Mouse (Mus musculus) neural tube, embryonic 15.5 days (tissue): ENCODE results near the gene Abca6. TPM values are rescaled to one million over a fixed set of nuclear protein-coding genes. Genes with fewer than 3 reads are reported as not detected.

ENCODE experiments used
- ATAC-seq: fragments of 200-750 bp; cut with Nextera tagmentation; 2 replicates; pipeline ENCODE4 v1.8.0; 2017; ENCODE audit warnings: mild to moderate bottlenecking, moderate TSS enrichment, moderate library complexity; ENCODE audit not compliant: low FRiP score
- H3K27ac ChIP-seq: fragments of 300-500 bp; sonication (generic); replicated peaks from 2 replicates; pipeline ENCODE4 v1.5.1; 2015; ENCODE audit warnings: mild to moderate bottlenecking, inconsistent platforms
- H3K27me3 ChIP-seq: fragments of 300-500 bp; sonication (generic); replicated peaks from 2 replicates; pipeline ENCODE4 v1.6.1; 2015; ENCODE audit warnings: inconsistent platforms
- H3K36me3 ChIP-seq: fragments of 300-500 bp; sonication (generic); 2 replicates; pipeline ENCODE4 v1.6.1; 2015; ENCODE audit warnings: inconsistent platforms
- H3K4me1 ChIP-seq: fragments of 300-500 bp; sonication (generic); 2 replicates; pipeline ENCODE4 v1.6.1; 2015; ENCODE audit warnings: inconsistent platforms
- H3K4me2 ChIP-seq: fragments of 300-500 bp; sonication (generic); 2 replicates; pipeline ENCODE4 v1.6.1; 2015; ENCODE audit warnings: inconsistent platforms, mild to moderate bottlenecking, moderate library complexity
- H3K4me3 ChIP-seq: fragments of 300-500 bp; sonication (generic); replicated peaks from 2 replicates; pipeline ENCODE4 v1.5.1; 2015; ENCODE audit warnings: mild to moderate bottlenecking, inconsistent platforms
- H3K9ac ChIP-seq: fragments of 300-500 bp; sonication (generic); replicated peaks from 2 replicates; pipeline ENCODE4 v1.6.1; 2015; ENCODE audit warnings: mild to moderate bottlenecking, inconsistent platforms
- H3K9me3 ChIP-seq: fragments of 300-500 bp; sonication (generic); replicated peaks from 2 replicates; pipeline ENCODE4 v1.6.1; 2016; ENCODE audit warnings: inconsistent platforms
- WGBS: fragments of 180-500 bp; shearing (Covaris S2); methylation state at CpG from one replicate; pipeline ENCODE4 v1.1.7; 2015; ENCODE audit warnings: mixed read lengths; 5-methylcytosine and 5-hydroxymethylcytosine counted together
- polyA plus RNA-seq: library from polyadenylated mRNA; unstranded; fragments of >200 nt; fragmentation: Nextera tagmentation; extraction: Ambion mirVana; gene quantifications from 2 replicates; pipeline ENCODE4 v1.2.1, GENCODE M21; 2015

Abca6 gene
- polyA plus RNA-seq, 1 experiment from 2014 or later = 0.22 TPM

- H3K27me3 ChIP-seq = no peaks in the 10 kb centered on the region
- no peaks in the 10 kb centered on the region for H3K36me3 ChIP-seq
- H3K4me2 ChIP-seq = no peak overlapping the region
- ATAC-seq = no peak
- no peaks in the 10 kb centered on the region for H3K4me1 ChIP-seq
- no peak overlapping the region for H3K27ac ChIP-seq
- no peak overlapping the region for H3K4me3 ChIP-seq
- H3K9me3 ChIP-seq = no peaks in the 10 kb centered on the region
- H3K9ac ChIP-seq = no peak overlapping the region
- WGBS = 88% methylated on average over 11 of the region's 11 CpGs
Observed at GRCm38 (mm10) chr11:110266757-110267156, 15.2 kb upstream of the Abca6 start.

- ATAC-seq = no peak
- H3K27ac ChIP-seq = no peak overlapping the region
- no peak overlapping the region for H3K4me2 ChIP-seq
- WGBS = 87% methylated on average over 3 of the region's 3 CpGs
- no peaks in the 10 kb centered on the region for H3K36me3 ChIP-seq
- H3K4me1 ChIP-seq = no peaks in the 10 kb centered on the region
- H3K9me3 ChIP-seq = peaks cover 7% of the 10 kb centered on the region; the same call in 1 of the 2 replicates
- no peak overlapping the region for H3K9ac ChIP-seq
- no peak overlapping the region for H3K4me3 ChIP-seq
- H3K27me3 ChIP-seq = no peaks in the 10 kb centered on the region
Observed at GRCm38 (mm10) chr11:110261867-110262266, 10.3 kb upstream of the Abca6 start.

DNA sequence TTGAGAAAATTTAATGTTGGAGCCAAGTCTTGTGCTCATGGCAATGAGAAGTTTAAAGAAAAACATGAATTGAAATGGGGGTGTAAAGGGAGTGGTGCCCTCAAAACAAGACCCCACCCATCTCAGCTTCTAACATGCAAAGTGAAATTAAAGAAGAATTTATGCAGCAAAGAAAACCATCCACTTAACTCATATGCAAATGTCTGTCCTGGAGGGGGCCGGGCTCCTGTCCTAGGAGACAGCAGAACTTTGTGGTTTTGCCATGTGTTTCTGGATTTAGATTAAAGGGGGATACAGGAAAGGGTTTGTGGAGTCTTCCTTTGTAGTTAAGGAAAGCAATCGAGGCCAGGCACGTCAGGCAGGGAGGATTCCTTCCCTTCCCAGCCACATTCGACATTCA lies 6.3 kb upstream of the Abca6 start:
- peaks cover 7% of the 10 kb centered on the region; the same call in 1 of the 2 replicates for H3K9me3 ChIP-seq
- 76% methylated on average over 4 of the region's 4 CpGs for WGBS
- no peaks in the 10 kb centered on the region for H3K4me1 ChIP-seq
- H3K4me2 ChIP-seq = no peak overlapping the region
- no peak for ATAC-seq
- no peak overlapping the region for H3K27ac ChIP-seq
- H3K9ac ChIP-seq = no peak overlapping the region
- no peak overlapping the region for H3K4me3 ChIP-seq
- H3K27me3 ChIP-seq = no peaks in the 10 kb centered on the region
- H3K36me3 ChIP-seq = no peaks in the 10 kb centered on the region

GRCm38 (mm10) chr11:110257061-110257460 lies 5.5 kb upstream of the Abca6 start:
- ATAC-seq = no peak
- no peaks in the 10 kb centered on the region for H3K27me3 ChIP-seq
- 92% methylated on average over 4 of the region's 4 CpGs for WGBS
- peaks cover 7% of the 10 kb centered on the region; the same call in 1 of the 2 replicates for H3K9me3 ChIP-seq
- H3K9ac ChIP-seq = no peak overlapping the region
- H3K4me2 ChIP-seq = no peak overlapping the region
- no peaks in the 10 kb centered on the region for H3K36me3 ChIP-seq
- H3K27ac ChIP-seq = no peak overlapping the region
- no peak overlapping the region for H3K4me3 ChIP-seq
- no peaks in the 10 kb centered on the region for H3K4me1 ChIP-seq

DNA sequence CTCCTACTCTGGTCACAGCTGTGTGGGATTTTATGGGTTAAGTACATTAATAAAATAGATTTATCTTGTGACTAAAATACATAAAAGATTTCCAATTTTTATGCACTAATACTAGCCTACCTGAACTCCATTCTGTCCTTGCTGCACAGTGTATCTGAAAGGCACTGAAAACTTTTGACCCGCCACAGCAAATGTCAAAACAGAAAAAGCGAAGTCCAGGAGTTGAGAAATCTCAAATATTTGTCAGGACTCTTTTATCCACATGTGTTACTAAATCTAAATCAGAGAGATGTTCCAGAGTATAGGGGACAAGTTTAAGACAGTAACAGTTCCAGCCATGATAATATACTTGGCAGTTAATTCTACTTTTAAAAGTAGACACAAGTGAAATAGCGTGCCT lies 680 bp upstream of the Abca6 start:
- 94% methylated on average over 3 of the region's 3 CpGs for WGBS
- no peak for ATAC-seq

DNA sequence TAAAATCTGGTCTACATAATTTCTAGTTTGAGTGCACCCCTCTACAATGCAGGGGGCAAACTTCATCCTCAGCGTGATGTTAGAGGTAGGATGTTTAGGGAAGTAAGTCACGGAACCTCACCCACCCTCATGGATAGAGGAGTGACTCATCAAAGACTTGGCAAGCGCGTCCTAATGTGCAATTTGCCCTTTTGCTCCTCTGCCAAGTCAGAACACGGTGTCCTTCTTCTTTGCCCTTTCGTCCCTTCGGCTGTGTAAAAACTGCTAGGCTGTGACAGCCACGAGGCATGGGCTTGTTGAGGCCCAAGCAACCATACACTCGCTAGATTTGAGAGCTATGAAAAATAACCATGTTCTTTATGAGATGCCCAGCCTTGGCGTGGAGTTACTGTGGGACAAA lies 6.8 kb downstream of the Abca6 start:
- ATAC-seq = no peak
- H3K36me3 ChIP-seq = no peaks in the 10 kb centered on the region
- WGBS = 87% methylated on average over 10 of the region's 10 CpGs
- no peak overlapping the region for H3K4me2 ChIP-seq
- H3K9ac ChIP-seq = no peak overlapping the region
- H3K27ac ChIP-seq = no peak overlapping the region
- H3K27me3 ChIP-seq = no peaks in the 10 kb centered on the region
- no peaks in the 10 kb centered on the region for H3K9me3 ChIP-seq
- no peak overlapping the region for H3K4me3 ChIP-seq
- H3K4me1 ChIP-seq = no peaks in the 10 kb centered on the region

More for the DNA sequence above, 680 bp upstream of the Abca6 start:
- Histone ChIP-seq H3K36me3 (no peaks in the 10 kb centered on the region), H3K4me2 (no peak overlapping the region), H3K4me3 (no peak overlapping the region), H3K9me3 (no peaks in the 10 kb centered on the region), H3K27me3 (no peaks in the 10 kb centered on the region), H3K4me1 (no peaks in the 10 kb centered on the region), H3K27ac (no peak overlapping the region), H3K9ac (no peak overlapping the region)

DNA sequence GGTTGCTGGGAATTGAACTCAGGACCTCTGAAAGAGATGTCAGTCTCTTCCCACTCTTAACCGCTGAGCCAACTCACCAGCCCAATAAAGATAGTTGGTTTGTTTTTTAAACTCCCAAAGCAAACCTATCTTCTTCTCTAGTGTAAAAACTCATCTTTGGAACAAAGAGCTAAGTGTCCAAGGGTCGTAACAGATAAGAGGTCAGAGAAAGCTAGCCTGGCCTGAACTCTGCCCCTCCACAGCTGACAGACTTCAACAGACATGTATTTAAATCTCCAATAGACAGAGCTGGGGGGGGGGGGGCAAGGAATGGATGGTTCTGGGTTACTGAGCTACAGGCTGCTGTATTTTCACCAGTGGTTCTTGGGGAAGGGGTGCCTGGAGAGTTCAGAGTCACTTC lies 14.1 kb downstream of the Abca6 start:
- no peaks in the 10 kb centered on the region for H3K9me3 ChIP-seq
- H3K36me3 ChIP-seq = no peaks in the 10 kb centered on the region
- H3K4me1 ChIP-seq = no peaks in the 10 kb centered on the region
- no peak for ATAC-seq
- no peak overlapping the region for H3K4me2 ChIP-seq
- no peak overlapping the region for H3K27ac ChIP-seq
- WGBS = 90% methylated on average over 2 of the region's 2 CpGs
- no peaks in the 10 kb centered on the region for H3K27me3 ChIP-seq
- H3K4me3 ChIP-seq = no peak overlapping the region
- H3K9ac ChIP-seq = no peak overlapping the region

GRCm38 (mm10) chr11:110232975-110233374 lies 18.6 kb downstream of the Abca6 start:
- H3K4me1 ChIP-seq = no peaks in the 10 kb centered on the region
- H3K4me2 ChIP-seq = no peak overlapping the region
- no peak overlapping the region for H3K4me3 ChIP-seq
- no peaks in the 10 kb centered on the region for H3K36me3 ChIP-seq
- no peak overlapping the region for H3K9ac ChIP-seq
- no peak for ATAC-seq
- H3K9me3 ChIP-seq = no peaks in the 10 kb centered on the region
- no peak overlapping the region for H3K27ac ChIP-seq
- no peaks in the 10 kb centered on the region for H3K27me3 ChIP-seq

- Histone ChIP-seq H3K4me3 (no peak overlapping the region), H3K4me2 (no peak overlapping the region), H3K27me3 (no peaks in the 10 kb centered on the region), H3K36me3 (no peaks in the 10 kb centered on the region), H3K9ac (no peak overlapping the region), H3K9me3 (no peaks in the 10 kb centered on the region), H3K27ac (no peak overlapping the region), H3K4me1 (no peaks in the 10 kb centered on the region)
- no peak for ATAC-seq
Observed at GRCm38 (mm10) chr11:110217118-110217517, 34.5 kb downstream of the Abca6 start.

GRCm38 (mm10) chr11:110203930-110204329 lies 47.6 kb downstream of the Abca6 start:
- H3K4me2 ChIP-seq = no peak overlapping the region
- H3K4me1 ChIP-seq = no peaks in the 10 kb centered on the region
- H3K27ac ChIP-seq = no peak overlapping the region
- no peaks in the 10 kb centered on the region for H3K36me3 ChIP-seq
- H3K9ac ChIP-seq = no peak overlapping the region
- H3K27me3 ChIP-seq = no peaks in the 10 kb centered on the region
- 88% methylated on average over 5 of the region's 5 CpGs for WGBS
- no peak for ATAC-seq
- no peaks in the 10 kb centered on the region for H3K9me3 ChIP-seq
- no peak overlapping the region for H3K4me3 ChIP-seq

- Histone ChIP-seq H3K27me3 (no peaks in the 10 kb centered on the region), H3K4me1 (no peaks in the 10 kb centered on the region), H3K4me2 (no peak overlapping the region), H3K27ac (no peak overlapping the region), H3K4me3 (no peak overlapping the region), H3K36me3 (no peaks in the 10 kb centered on the region), H3K9ac (no peak overlapping the region), H3K9me3 (no peaks in the 10 kb centered on the region)
- no peak for ATAC-seq
- WGBS = 82% methylated on average over 3 of the region's 3 CpGs
Observed at GRCm38 (mm10) chr11:110198882-110199281, 52.7 kb downstream of the Abca6 start.

DNA sequence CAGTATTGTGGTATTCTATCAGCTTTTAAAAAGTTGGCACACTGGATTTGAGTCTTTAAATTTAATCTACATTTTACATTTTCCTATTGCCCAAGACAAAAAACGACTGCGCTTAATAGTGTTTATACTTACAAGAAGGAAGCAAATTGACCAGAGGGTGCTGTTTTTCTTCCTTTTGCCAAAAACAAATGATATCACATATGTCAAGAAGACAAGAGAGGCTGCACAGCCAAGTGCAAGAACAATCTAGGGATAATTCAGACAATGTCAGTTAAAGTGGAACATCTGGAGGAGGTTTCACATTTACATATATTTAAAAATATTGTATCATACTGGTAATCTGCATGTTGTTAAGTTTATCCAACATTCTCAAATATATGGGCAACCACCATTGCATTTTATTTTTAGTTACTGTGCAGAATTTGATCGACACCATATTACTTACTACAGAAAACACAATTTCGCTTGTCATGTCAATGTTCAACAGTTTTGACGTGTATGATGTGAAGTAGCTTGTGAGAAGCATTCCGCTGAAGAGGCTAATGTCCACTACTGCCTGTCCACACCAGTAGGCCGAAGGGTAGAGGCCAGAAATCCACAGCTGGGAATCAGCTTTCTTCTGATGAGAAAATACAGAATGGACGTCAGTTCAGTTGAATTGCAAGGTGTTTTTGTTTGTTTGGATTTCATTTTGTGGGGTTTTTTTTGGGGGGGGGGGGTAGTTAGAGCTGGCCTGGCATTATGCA lies 54.8 kb downstream of the Abca6 start:
- H3K27me3 ChIP-seq = no peaks in the 10 kb centered on the region
- no peak overlapping the region for H3K4me2 ChIP-seq
- H3K4me3 ChIP-seq = no peak overlapping the region
- no peak for ATAC-seq
- H3K9ac ChIP-seq = no peak overlapping the region
- H3K27ac ChIP-seq = no peak overlapping the region
- no peaks in the 10 kb centered on the region for H3K36me3 ChIP-seq
- no peaks in the 10 kb centered on the region for H3K9me3 ChIP-seq
- H3K4me1 ChIP-seq = no peaks in the 10 kb centered on the region
- 90% methylated on average over 8 of the region's 8 CpGs for WGBS
